Mouse (Mus musculus) small intestine, adult 2 months (tissue): Measurements from ENCODE around the gene Farp2. TPM values are rescaled to one million over a fixed set of nuclear protein-coding genes. Genes with fewer than 3 reads are reported as not detected.

Source experiments
- H3K27ac ChIP-seq: fragments of 200-500 bp; 2 replicates; pipeline ENCODE4 v1.5.1; 2012; ENCODE audit warnings: low read depth, low read length, control low read depth, inconsistent platforms; ENCODE audit not compliant: insufficient read depth
- H3K27me3 ChIP-seq: fragments of 200-500 bp; 2 replicates; pipeline ENCODE4 v1.6.1; 2012; ENCODE audit warnings: mild to moderate bottlenecking, moderate library complexity, low read length, inconsistent platforms; ENCODE audit not compliant: control insufficient read depth, insufficient read depth
- H3K36me3 ChIP-seq: fragments of 200-500 bp; 2 replicates; pipeline ENCODE4 v1.6.1; 2012; ENCODE audit warnings: mild to moderate bottlenecking, low read length, control low read depth, inconsistent platforms; ENCODE audit not compliant: control insufficient read depth, insufficient read depth
- H3K4me1 ChIP-seq: fragments of 200-500 bp; 2 replicates; pipeline ENCODE4 v1.6.1; 2012; ENCODE audit warnings: low read length, inconsistent platforms, mixed read lengths; ENCODE audit not compliant: control insufficient read depth, insufficient read depth, insufficient read length
- H3K4me3 ChIP-seq: fragments of 200-500 bp; 2 replicates; pipeline ENCODE4 v1.5.1; 2012; ENCODE audit warnings: low read depth, mild to moderate bottlenecking, control low read depth, inconsistent platforms, low read length, moderate library complexity
- CTCF ChIP-seq: fragments of 200-500 bp; IDR thresholded peaks from 2 replicates; pipeline ENCODE4 v1.5.1; 2012; ENCODE audit warnings: low read depth, mild to moderate bottlenecking, control low read depth, inconsistent platforms, low read length, moderate library complexity, mixed read lengths; ENCODE audit not compliant: insufficient replicate concordance, insufficient read length; ENCODE audit errors: extremely low read depth
- POLR2A ChIP-seq: fragments of 200-500 bp; IDR thresholded peaks from 2 replicates; pipeline ENCODE4 v1.6.1; 2012; ENCODE audit warnings: low read depth, mild to moderate bottlenecking, control low read depth, inconsistent platforms, low read length, moderate library complexity
- polyA plus RNA-seq: library from polyadenylated mRNA; depleted of rRNA; stranded (reverse); fragments of >200 nt; gene quantifications from 2 replicates; pipeline ENCODE4 v1.2.3, GENCODE M21; 2012; rRNA removed

Farp2 gene
- polyA plus RNA-seq, 1 experiment = 13.6 TPM

DNA sequence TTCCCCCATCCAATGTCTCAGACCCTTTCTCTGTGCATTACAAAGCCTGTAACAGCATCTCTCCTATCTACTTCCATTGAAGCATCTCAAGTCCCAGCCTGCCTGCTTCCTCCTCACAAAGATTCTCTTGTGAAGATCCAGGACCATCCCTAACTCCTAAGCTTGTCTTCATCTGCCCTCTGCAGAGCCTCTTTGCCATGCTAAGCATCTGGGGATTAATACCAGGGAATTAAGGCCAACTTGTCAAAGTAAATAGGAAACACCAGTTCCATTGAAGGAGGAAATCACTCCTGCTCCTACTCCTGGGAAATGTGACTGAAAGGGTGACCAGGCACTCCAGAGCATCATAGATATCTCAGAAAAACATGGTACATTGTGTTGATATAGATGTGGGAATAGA, 158.1 kb downstream of the Farp2 start:
- no peak overlapping the region for H3K4me3 ChIP-seq
- no peak overlapping the region for H3K27ac ChIP-seq
- no peaks in the 10 kb centered on the region for H3K27me3 ChIP-seq
- no peak for TF ChIP-seq CTCF
- TF ChIP-seq POLR2A = no peak
- no peaks in the 10 kb centered on the region for H3K36me3 ChIP-seq
- peaks cover 5% of the 10 kb centered on the region; the same call in 1 of the 2 replicates for H3K4me1 ChIP-seq

Other genes starting within 250 kb of the Farp2 start
- 1.3 and 3.1 TPM in 2 replicates for gene Mterf4, start 206.2 kb upstream of the Farp2 start, polyA plus RNA-seq
- gene Ppp1r7, start 169.2 kb upstream of the Farp2 start, polyA plus RNA-seq = 1.2 and 2.6 TPM in 2 replicates
- 0.62 and 1.6 TPM in 2 replicates for gene Pask, start 168.6 kb upstream of the Farp2 start, polyA plus RNA-seq
- gene Ano7, start 138.1 kb upstream of the Farp2 start, polyA plus RNA-seq = 30.2 and 41.4 TPM in 2 replicates
- 29.9 and 54.9 TPM in 2 replicates for gene Hdlbp, start 33.3 kb upstream of the Farp2 start, polyA plus RNA-seq
- 217 and 306 TPM in 2 replicates for gene Stk25, start 146.6 kb downstream of the Farp2 start, polyA plus RNA-seq
- gene Bok, start 173.6 kb downstream of the Farp2 start, polyA plus RNA-seq = 57.1 and 106 TPM in 2 replicates
- gene Atg4b, start 239.4 kb downstream of the Farp2 start, polyA plus RNA-seq = 28.1 and 44.7 TPM in 2 replicates
- 46.0 and 63.0 TPM in 2 replicates for gene Thap4, start 242.8 kb downstream of the Farp2 start, polyA plus RNA-seq